Mouse (Mus musculus): ENCODE results near the gene Ctla4.

GRCm38 (mm10) chr1:60849112-60849511 is 37.7 kb upstream of the Ctla4 start:
- TF ChIP-seq CTCF (IDR thresholded peaks at IDR 0.05; ENCODE audit: borderline replicate concordance, control insufficient read depth, extremely low read depth, insufficient read depth, low read length, poor library complexity), result no peak
- no peak for TF ChIP-seq POLR2A (IDR thresholded peaks at IDR 0.05; ENCODE audit: control insufficient read depth, extremely low read depth, insufficient read depth, low read length, poor library complexity)

Data from thymus, adult 2 months (tissue).